Mouse (Mus musculus) erythroblast, embryonic 14.5 days (primary cell): ENCODE measurements around the gene Spata2. TPM values are rescaled to one million over a fixed set of nuclear protein-coding genes. Genes with fewer than 3 reads are reported as not detected.
A peak's percentile ranks its signal among the peaks of the same experiment; 100 is the strongest.

Source experiments
- H3K27me3 ChIP-seq: 2 replicates; pipeline ENCODE4 v1.6.1; 2012; ENCODE audit warnings: inconsistent platforms; ENCODE audit not compliant: control insufficient read depth
- H3K36me3 ChIP-seq: 2 replicates; pipeline ENCODE4 v1.6.1; 2012; ENCODE audit warnings: mild to moderate bottlenecking, inconsistent platforms; ENCODE audit not compliant: control insufficient read depth
- H3K4me1 ChIP-seq: 2 replicates; pipeline ENCODE4 v1.6.1; 2012; ENCODE audit warnings: inconsistent platforms; ENCODE audit not compliant: control insufficient read depth
- H3K4me3 ChIP-seq: replicated peaks from 2 replicates; pipeline ENCODE3; 2012; ENCODE audit warnings: moderate library complexity, mild to moderate bottlenecking, inconsistent platforms
- H3K9me3 ChIP-seq: 2 replicates; pipeline ENCODE4 v1.6.1; 2012; ENCODE audit warnings: low read length, inconsistent platforms, mixed read lengths; ENCODE audit not compliant: control insufficient read depth
- GATA1 ChIP-seq: IDR thresholded peaks from 2 replicates; pipeline ENCODE4 v1.6.1; 2012; ENCODE audit warnings: low read length, inconsistent platforms, mixed read lengths
- TAL1 ChIP-seq: IDR thresholded peaks from 3 replicates; pipeline ENCODE4 v1.6.1; 2012; ENCODE audit warnings: low read length, inconsistent platforms, mixed read lengths
- polyA plus RNA-seq: library from polyadenylated mRNA; stranded (reverse); fragments of >175 nt; gene quantifications from 2 replicates; pipeline ENCODE4 v1.2.3, GENCODE M21; 2012

The Spata2 gene
- polyA plus RNA-seq, 1 experiment: 2.4 TPM

GRCm38 (mm10) chr2:167503896-167504349, 11.2 kb upstream of the Spata2 start:
- no peaks in the 10 kb centered on the region for H3K9me3 ChIP-seq
- H3K4me3 ChIP-seq: peak overlapping the region; percentile 70
- H3K36me3 ChIP-seq: peaks cover 32% of the 10 kb centered on the region
- TF ChIP-seq GATA1 (no peak), TAL1 (no peak)
- peaks cover 50% of the 10 kb centered on the region for H3K4me1 ChIP-seq
- H3K27me3 ChIP-seq: no peaks in the 10 kb centered on the region

DNA sequence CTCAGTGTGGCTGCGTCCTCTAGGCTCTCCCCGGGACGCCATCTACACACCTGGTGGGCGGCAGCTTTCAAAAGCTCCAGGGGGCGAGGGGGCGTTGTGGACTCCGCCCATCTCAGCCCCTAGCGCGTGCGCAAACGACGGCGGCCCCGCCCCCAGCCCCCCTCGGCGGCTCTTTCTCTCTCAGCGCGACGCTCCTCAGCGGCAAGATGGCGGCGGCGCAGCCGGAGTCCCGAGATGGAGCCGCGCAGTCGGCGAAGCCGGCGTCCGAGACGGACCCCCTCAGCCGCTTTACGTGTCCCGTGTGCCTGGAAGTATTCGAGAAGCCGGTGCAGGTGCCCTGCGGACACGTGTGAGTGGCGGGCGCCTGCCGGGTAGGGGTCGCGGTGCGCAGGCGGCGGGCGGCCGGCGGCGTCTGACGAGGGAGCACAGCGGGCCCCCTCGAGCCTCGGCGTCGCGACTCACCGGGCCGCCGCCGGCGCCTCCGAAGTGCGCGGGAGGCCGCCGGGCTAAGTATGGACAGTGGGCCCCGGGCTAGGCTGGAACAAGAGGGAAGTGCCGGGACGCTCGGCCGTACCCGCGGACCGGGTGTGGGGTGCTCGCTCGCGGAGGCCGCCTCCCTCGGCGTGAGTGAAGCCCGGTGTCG, 10.7 kb upstream of the Spata2 start:
- Histone ChIP-seq H3K4me3 (peak overlapping the region; percentile 70), H3K36me3 (peaks cover 27% of the 10 kb centered on the region), H3K9me3 (no peaks in the 10 kb centered on the region), H3K4me1 (peaks cover 50% of the 10 kb centered on the region), H3K27me3 (no peaks in the 10 kb centered on the region)
- TF ChIP-seq GATA1: no peak
- no peak for TF ChIP-seq TAL1

DNA sequence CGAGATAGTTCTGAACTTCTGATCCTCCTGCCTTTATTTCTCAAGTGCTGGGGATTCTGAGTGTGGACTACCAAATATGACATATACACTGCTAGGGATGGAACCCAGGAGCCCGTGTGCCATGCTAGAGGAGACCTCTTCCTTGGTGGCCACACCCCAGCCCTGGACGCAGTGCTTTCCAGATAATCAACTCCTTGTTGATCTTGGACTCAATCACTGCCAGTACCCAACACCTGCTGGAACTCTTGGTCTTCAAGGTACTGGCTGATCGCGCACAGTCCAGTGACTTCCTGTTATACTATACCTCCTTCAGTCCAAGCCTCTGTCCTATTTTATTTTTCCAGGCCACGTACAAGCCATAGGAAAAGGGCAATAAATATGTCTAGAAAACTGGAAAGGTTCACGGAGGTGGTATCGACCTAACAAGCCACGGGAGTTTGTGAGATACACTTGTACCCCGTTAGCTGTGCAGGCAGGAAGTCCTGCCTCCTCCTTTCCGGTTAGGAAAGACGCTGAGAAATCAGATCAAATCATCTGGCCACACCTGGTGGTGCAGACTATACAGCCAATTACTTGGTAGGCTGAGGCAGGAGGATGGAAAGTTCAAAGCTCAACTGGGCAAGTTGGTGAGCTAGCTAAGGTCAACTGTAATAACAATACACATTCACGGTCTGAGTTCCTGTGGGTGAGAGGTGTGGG, 10.0 kb upstream of the Spata2 start:
- TF ChIP-seq GATA1 (no peak), TAL1 (no peak)
- Histone ChIP-seq H3K4me1 (peaks cover 48% of the 10 kb centered on the region), H3K36me3 (peaks cover 21% of the 10 kb centered on the region)

GRCm38 (mm10) chr2:167497272-167497671, 4.6 kb upstream of the Spata2 start:
- no peak for TF ChIP-seq GATA1
- Histone ChIP-seq H3K36me3 (no peaks in the 10 kb centered on the region), H3K9me3 (no peaks in the 10 kb centered on the region), H3K4me3 (no peak overlapping the region), H3K27me3 (no peaks in the 10 kb centered on the region), H3K4me1 (peaks cover 18% of the 10 kb centered on the region)

More for the DNA sequence above, 10.0 kb upstream of the Spata2 start:
- H3K27me3 ChIP-seq: no peaks in the 10 kb centered on the region
- peak overlapping the region; percentile 70 for H3K4me3 ChIP-seq
- no peaks in the 10 kb centered on the region for H3K9me3 ChIP-seq

- no peaks in the 10 kb centered on the region for H3K27me3 ChIP-seq
- H3K4me1 ChIP-seq: peaks cover 25% of the 10 kb centered on the region
- no peaks in the 10 kb centered on the region for H3K36me3 ChIP-seq
- TF ChIP-seq TAL1 (no peak), GATA1 (no peak)
- no peak overlapping the region for H3K4me3 ChIP-seq
- no peaks in the 10 kb centered on the region for H3K9me3 ChIP-seq
Observed at GRCm38 (mm10) chr2:167496437-167496836, 3.8 kb upstream of the Spata2 start.

DNA sequence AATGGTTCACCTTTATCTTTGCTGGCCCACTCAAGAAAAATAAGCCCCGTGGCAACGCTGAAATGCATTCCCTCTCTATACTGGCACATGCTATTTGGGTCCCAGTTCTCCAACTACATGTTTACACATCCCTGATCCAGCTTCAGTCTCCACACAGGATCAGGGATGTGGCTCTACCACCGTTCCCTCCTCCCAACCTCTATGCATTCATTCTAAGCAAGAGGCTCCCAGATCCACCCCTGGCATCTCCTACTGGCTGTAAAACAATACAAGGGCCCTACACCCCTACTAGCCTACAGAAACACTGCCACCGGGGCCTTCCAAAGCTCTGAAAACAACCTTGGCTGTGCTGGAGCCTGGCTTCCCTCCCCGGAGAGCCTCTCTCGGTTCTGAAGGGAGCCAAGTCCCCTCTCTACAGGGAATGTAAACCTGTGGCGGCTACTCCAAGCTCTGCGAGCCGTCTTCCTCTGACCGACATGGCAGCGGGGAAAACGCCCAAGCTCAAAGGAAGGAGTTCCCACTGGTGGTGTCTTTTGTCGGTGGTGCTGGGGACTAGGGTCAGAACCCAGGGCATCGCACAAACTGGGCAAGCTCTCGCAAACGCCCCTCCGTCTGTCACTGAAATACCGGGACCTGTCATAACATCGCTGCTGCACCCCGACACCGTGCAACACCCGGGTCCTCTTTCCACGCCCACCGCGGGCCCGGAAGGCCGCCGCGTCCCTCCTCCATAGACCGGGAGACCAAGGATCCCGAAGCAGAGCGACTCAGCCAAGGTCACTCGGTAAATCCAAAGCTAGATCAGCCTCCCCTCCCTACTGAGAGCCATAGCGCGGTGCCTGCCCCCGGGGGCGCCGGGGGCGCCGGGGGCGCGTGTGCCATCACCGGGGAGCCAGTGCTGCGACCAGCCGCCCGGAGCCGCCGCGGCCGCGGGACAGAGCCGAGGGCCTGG, 654 bp downstream of the Spata2 start, which contains the start of gene Rnf114:
Gene Rnf114, plus strand, starts transcription at position 889 of the 952 bp plus-strand sequence.
- TF ChIP-seq TAL1: no peak
- TF ChIP-seq GATA1: no peak
- Histone ChIP-seq H3K27me3 (no peaks in the 10 kb centered on the region), H3K36me3 (peaks cover 18% of the 10 kb centered on the region), H3K9me3 (no peaks in the 10 kb centered on the region), H3K4me3 (peak within 1 kb of the TSS; percentile 100), H3K4me1 (peaks cover 39% of the 10 kb centered on the region)

- TF ChIP-seq GATA1 (no peak), TAL1 (no peak)
- Histone ChIP-seq H3K9me3 (no peaks in the 10 kb centered on the region), H3K4me3 (peak overlapping the region; percentile 100), H3K36me3 (peaks cover 29% of the 10 kb centered on the region), H3K27me3 (no peaks in the 10 kb centered on the region), H3K4me1 (peaks cover 48% of the 10 kb centered on the region)
Observed at GRCm38 (mm10) chr2:167490813-167491525, 1.7 kb downstream of the Spata2 start.

DNA sequence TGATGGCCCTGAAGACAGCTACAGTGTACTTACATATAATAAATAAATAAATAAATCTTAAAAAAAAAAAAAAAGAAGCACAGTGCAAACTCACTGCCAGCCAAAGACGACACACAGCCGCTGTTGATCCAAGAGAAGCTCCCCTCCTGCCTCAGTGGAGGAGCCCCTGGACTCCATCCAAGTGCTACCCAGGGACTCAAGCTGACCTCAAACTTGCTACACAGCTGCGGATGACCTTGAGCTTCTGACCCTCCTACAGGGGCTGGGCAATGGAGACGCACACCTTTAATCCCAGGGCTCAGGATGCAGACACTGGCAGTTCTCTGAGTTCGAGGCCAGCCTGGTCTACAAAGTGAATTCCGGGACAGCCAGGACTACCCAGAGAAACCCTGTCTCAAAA, 4.7 kb downstream of the Spata2 start:
- H3K9me3 ChIP-seq: no peaks in the 10 kb centered on the region
- peaks cover 58% of the 10 kb centered on the region for H3K36me3 ChIP-seq
- TF ChIP-seq TAL1: no peak
- H3K4me3 ChIP-seq: no peak overlapping the region
- no peaks in the 10 kb centered on the region for H3K27me3 ChIP-seq
- H3K4me1 ChIP-seq: peaks cover 40% of the 10 kb centered on the region
